Mouse (Mus musculus): ENCODE results near the gene Ppm1h. TPM values are rescaled to one million over a fixed set of nuclear protein-coding genes. Genes with fewer than 3 reads are reported as not detected.

Gene Ppm1h
- polyA plus RNA-seq, 1 experiment from 2014 or later = 33.4 TPM

GRCm38 (mm10) chr10:122779351-122779750 lies 100.8 kb downstream of the Ppm1h start:
- Histone ChIP-seq H3K4me2 (no peak overlapping the region), H3K4me3 (no peak overlapping the region), H3K27ac (replicated peaks) (no peak overlapping the region), H3K36me3 (no peaks in the 10 kb centered on the region), H3K9me3 (no peaks in the 10 kb centered on the region), H3K4me1 (replicated peaks) (peaks cover 17% of the 10 kb centered on the region), H3K9ac (no peak overlapping the region), H3K27me3 (no peaks in the 10 kb centered on the region)
- WGBS = 15% methylated on average over 12 of the region's 12 CpGs
- ATAC-seq (ENCODE audit: low read depth) = no peak

- 25% methylated on average over 4 of the region's 4 CpGs for WGBS
- ATAC-seq (ENCODE audit: low read depth) = peak; percentile 80
These were observed 104.2 kb downstream of the Ppm1h start for GRCm38 (mm10) chr10:122782755-122783154.

GRCm38 (mm10) chr10:122789648-122790170 lies 111.1 kb downstream of the Ppm1h start:
- no peaks in the 10 kb centered on the region for H3K36me3 ChIP-seq
- no peak overlapping the region for H3K9ac ChIP-seq
- H3K27me3 ChIP-seq = no peaks in the 10 kb centered on the region
- H3K4me2 ChIP-seq = no peak overlapping the region
- WGBS = 52% methylated on average over 12 of the region's 12 CpGs
- H3K27ac ChIP-seq (replicated peaks) = no peak overlapping the region
- ATAC-seq (ENCODE audit: low read depth) = no peak
- peaks cover 29% of the 10 kb centered on the region for H3K4me1 ChIP-seq (replicated peaks)
- no peak overlapping the region for H3K4me3 ChIP-seq
- H3K9me3 ChIP-seq = no peaks in the 10 kb centered on the region

More at GRCm38 (mm10) chr10:122782755-122783154, 104.2 kb downstream of the Ppm1h start:
- no peaks in the 10 kb centered on the region for H3K36me3 ChIP-seq
- no peaks in the 10 kb centered on the region for H3K27me3 ChIP-seq
- H3K4me1 ChIP-seq (replicated peaks) = peaks cover 14% of the 10 kb centered on the region
- no peak overlapping the region for H3K4me2 ChIP-seq
- H3K9ac ChIP-seq = no peak overlapping the region
- H3K27ac ChIP-seq (replicated peaks) = no peak overlapping the region
- no peaks in the 10 kb centered on the region for H3K9me3 ChIP-seq
- no peak overlapping the region for H3K4me3 ChIP-seq

GRCm38 (mm10) chr10:122792021-122792966 lies 113.7 kb downstream of the Ppm1h start:
- peak overlapping the region; percentile 46 for H3K4me2 ChIP-seq
- H3K9me3 ChIP-seq = no peaks in the 10 kb centered on the region
- peaks cover 29% of the 10 kb centered on the region for H3K4me1 ChIP-seq (replicated peaks)
- ATAC-seq (ENCODE audit: low read depth) = peak; percentile 64
- peak overlapping the region; percentile 63; the same call in 1 of the 2 replicates for H3K9ac ChIP-seq
- peak overlapping the region; percentile 79 for H3K27ac ChIP-seq (replicated peaks)
- 2% methylated on average over 21 of the region's 21 CpGs for WGBS
- no peaks in the 10 kb centered on the region for H3K27me3 ChIP-seq
- H3K36me3 ChIP-seq = no peaks in the 10 kb centered on the region
- peak overlapping the region; percentile 8; the same call in 1 of the 2 replicates for H3K4me3 ChIP-seq

GRCm38 (mm10) chr10:122793193-122793592 lies 114.6 kb downstream of the Ppm1h start:
- WGBS = 30% methylated on average over 11 of the region's 11 CpGs
- no peak for ATAC-seq (ENCODE audit: low read depth)

GRCm38 (mm10) chr10:122794187-122794850 lies 115.8 kb downstream of the Ppm1h start:
- Histone ChIP-seq H3K4me3 (no peak overlapping the region), H3K36me3 (no peaks in the 10 kb centered on the region), H3K27ac (replicated peaks) (peak overlapping the region; percentile 59), H3K4me1 (replicated peaks) (peaks cover 25% of the 10 kb centered on the region), H3K9ac (no peak overlapping the region), H3K27me3 (no peaks in the 10 kb centered on the region), H3K9me3 (no peaks in the 10 kb centered on the region), H3K4me2 (peak overlapping the region; percentile 18)
- peak; percentile 54; the same call in 1 of the 2 replicates for ATAC-seq (ENCODE audit: low read depth)
- 37% methylated on average over 20 of the region's 20 CpGs for WGBS

More at GRCm38 (mm10) chr10:122793193-122793592, 114.6 kb downstream of the Ppm1h start:
- no peak overlapping the region for H3K4me3 ChIP-seq
- no peaks in the 10 kb centered on the region for H3K9me3 ChIP-seq
- no peak overlapping the region for H3K9ac ChIP-seq
- H3K27ac ChIP-seq (replicated peaks) = 0 out of 2 replicates have a peak overlapping the region, but pooled peaks have one; percentile 79
- peaks cover 29% of the 10 kb centered on the region for H3K4me1 ChIP-seq (replicated peaks)
- H3K27me3 ChIP-seq = no peaks in the 10 kb centered on the region
- no peaks in the 10 kb centered on the region for H3K36me3 ChIP-seq
- H3K4me2 ChIP-seq = no peak overlapping the region

GRCm38 (mm10) chr10:122797955-122798354 lies 119.4 kb downstream of the Ppm1h start:
- no peak overlapping the region for H3K4me3 ChIP-seq
- H3K9me3 ChIP-seq = no peaks in the 10 kb centered on the region
- no peaks in the 10 kb centered on the region for H3K27me3 ChIP-seq
- H3K36me3 ChIP-seq = no peaks in the 10 kb centered on the region
- H3K4me2 ChIP-seq = no peak overlapping the region
- 86% methylated on average over 6 of the region's 6 CpGs for WGBS
- H3K27ac ChIP-seq (replicated peaks) = no peak overlapping the region
- peaks cover 5% of the 10 kb centered on the region for H3K4me1 ChIP-seq (replicated peaks)
- ATAC-seq (ENCODE audit: low read depth) = no peak
- H3K9ac ChIP-seq = no peak overlapping the region

GRCm38 (mm10) chr10:122800003-122800731 lies 121.6 kb downstream of the Ppm1h start:
- Histone ChIP-seq H3K36me3 (0 out of 2 replicates have a peak, but pooled peaks cover 4% of the 10 kb centered on the region), H3K9ac (no peak overlapping the region), H3K27ac (replicated peaks) (no peak overlapping the region), H3K4me1 (replicated peaks) (peaks cover 2% of the 10 kb centered on the region; the same call in 1 of the 2 replicates), H3K9me3 (peaks cover 9% of the 10 kb centered on the region; the same call in 1 of the 2 replicates), H3K4me3 (no peak overlapping the region), H3K27me3 (no peaks in the 10 kb centered on the region), H3K4me2 (no peak overlapping the region)
- WGBS = 84% methylated on average over 19 of the region's 19 CpGs
- no peak for ATAC-seq (ENCODE audit: low read depth)

- WGBS = 86% methylated on average over 4 of the region's 4 CpGs
- Histone ChIP-seq H3K36me3 (0 out of 2 replicates have a peak, but pooled peaks cover 4% of the 10 kb centered on the region), H3K4me2 (no peak overlapping the region), H3K9me3 (peaks cover 9% of the 10 kb centered on the region; the same call in 1 of the 2 replicates), H3K4me1 (replicated peaks) (peaks cover 2% of the 10 kb centered on the region; the same call in 1 of the 2 replicates), H3K9ac (no peak overlapping the region), H3K27ac (replicated peaks) (no peak overlapping the region), H3K27me3 (no peaks in the 10 kb centered on the region), H3K4me3 (no peak overlapping the region)
- ATAC-seq (ENCODE audit: low read depth) = no peak
These were observed 122.2 kb downstream of the Ppm1h start for GRCm38 (mm10) chr10:122800732-122801110.

- WGBS = 45% methylated on average over 30 of the region's 30 CpGs
- H3K36me3 ChIP-seq = 0 out of 2 replicates have a peak, but pooled peaks cover 4% of the 10 kb centered on the region
- H3K9ac ChIP-seq = no peak overlapping the region
- no peak overlapping the region for H3K4me3 ChIP-seq
- H3K4me2 ChIP-seq = peak overlapping the region; percentile 39
- H3K27ac ChIP-seq (replicated peaks) = no peak overlapping the region
- no peak for ATAC-seq (ENCODE audit: low read depth)
- H3K4me1 ChIP-seq (replicated peaks) = peaks cover 3% of the 10 kb centered on the region
- peaks cover 9% of the 10 kb centered on the region; the same call in 1 of the 2 replicates for H3K9me3 ChIP-seq
- H3K27me3 ChIP-seq = no peaks in the 10 kb centered on the region
These were observed 123.7 kb downstream of the Ppm1h start for GRCm38 (mm10) chr10:122802218-122802617.

GRCm38 (mm10) chr10:122802901-122803300 lies 124.3 kb downstream of the Ppm1h start:
- ATAC-seq (ENCODE audit: low read depth) = no peak
- H3K27ac ChIP-seq (replicated peaks) = no peak overlapping the region
- WGBS = 51% methylated on average over 7 of the region's 7 CpGs
- H3K4me1 ChIP-seq (replicated peaks) = peaks cover 10% of the 10 kb centered on the region
- H3K27me3 ChIP-seq = no peaks in the 10 kb centered on the region
- no peak overlapping the region for H3K4me3 ChIP-seq
- no peak overlapping the region for H3K4me2 ChIP-seq
- peaks cover 9% of the 10 kb centered on the region; the same call in 1 of the 2 replicates for H3K9me3 ChIP-seq
- 0 out of 2 replicates have a peak, but pooled peaks cover 4% of the 10 kb centered on the region for H3K36me3 ChIP-seq
- no peak overlapping the region for H3K9ac ChIP-seq

All from neural tube, embryonic 13.5 days (tissue).